Comparison of ENCODE assay signal across 8 mouse cellular contexts in genomic region chr4:149144459-149144858, GRCm38 (mm10). TPM values are rescaled to one million over a fixed set of nuclear protein-coding genes. Genes with fewer than 3 reads are reported as not detected.
DNase-seq lines count a peak whose midpoint lies in the region; ATAC-seq and TF ChIP-seq lines count a peak whose summit lies in the region.

No protein-coding gene starts in this region.

- peak; percentile 93 for TF ChIP-seq CTCF in cerebellum, adult 2 months (IDR thresholded peaks at IDR 0.05; ENCODE audit: borderline replicate concordance, insufficient read depth, low read depth, low read length)
- TF ChIP-seq CTCF in forebrain, postnatal 0 days (IDR thresholded peaks at IDR 0.05; ENCODE audit: low read depth) = peak; percentile 97

- H3K4me3 ChIP-seq in cerebellum, adult 2 months (replicated peaks; ENCODE audit: insufficient read depth, low read depth, low read length) = no peak overlapping the region
- no peak overlapping the region for H3K4me3 ChIP-seq in forebrain, postnatal 0 days (ENCODE audit: low read depth, low read length)
- H3K4me3 ChIP-seq in hindbrain, embryonic 11.5 days (ENCODE audit: low read depth, low read length) = no peak overlapping the region
- no peak overlapping the region for H3K4me3 ChIP-seq in lung, embryonic 16.5 days (ENCODE audit: low read length)

- no peak overlapping the region for H3K9ac ChIP-seq in forebrain, postnatal 0 days
- H3K9ac ChIP-seq in hindbrain, embryonic 11.5 days (ENCODE audit: low read depth, low read length) = no peak overlapping the region
- H3K9ac ChIP-seq in lung, embryonic 16.5 days (ENCODE audit: low read length) = no peak overlapping the region

- WGBS in cerebellum, adult 2 months = 8% methylated on average over 3 of the region's 3 CpGs
- 1% methylated on average over 3 of the region's 3 CpGs for WGBS in forebrain, postnatal 0 days
- 8% methylated on average over 3 of the region's 3 CpGs for WGBS in hindbrain, embryonic 11.5 days
- WGBS in lung, embryonic 16.5 days = 4% methylated on average over 3 of the region's 3 CpGs

- H3K4me2 ChIP-seq in forebrain, postnatal 0 days (ENCODE audit: low read depth) = no peak overlapping the region
- H3K4me2 ChIP-seq in hindbrain, embryonic 11.5 days (replicated peaks; ENCODE audit: low read depth, low read length) = no peak overlapping the region
- H3K4me2 ChIP-seq in lung, embryonic 16.5 days (ENCODE audit: low read depth, low read length) = no peak overlapping the region

- no peaks in the 10 kb centered on the region for H3K4me1 ChIP-seq in cerebellum, adult 2 months (ENCODE audit: control insufficient read depth, insufficient read depth, low read length)
- H3K4me1 ChIP-seq in forebrain, postnatal 0 days (ENCODE audit: insufficient read depth) = no peaks in the 10 kb centered on the region
- no peaks in the 10 kb centered on the region for H3K4me1 ChIP-seq in hindbrain, embryonic 11.5 days (replicated peaks; ENCODE audit: control insufficient read depth, insufficient read depth, low read length)
- H3K4me1 ChIP-seq in lung, embryonic 16.5 days (replicated peaks; ENCODE audit: control insufficient read depth, insufficient read depth, low read length) = peaks cover 3% of the 10 kb centered on the region; the same call in 1 of the 2 replicates

- peaks cover 2% of the 10 kb centered on the region for H3K36me3 ChIP-seq in forebrain, postnatal 0 days (ENCODE audit: insufficient read depth)
- no peaks in the 10 kb centered on the region for H3K36me3 ChIP-seq in hindbrain, embryonic 11.5 days (ENCODE audit: control insufficient read depth, insufficient read depth, low read length)
- no peaks in the 10 kb centered on the region for H3K36me3 ChIP-seq in lung, embryonic 16.5 days (ENCODE audit: control insufficient read depth, insufficient read depth, low read length)

- TF ChIP-seq POLR2A in cerebellum, adult 2 months (IDR thresholded peaks at IDR 0.05; ENCODE audit: borderline replicate concordance, insufficient read depth, low read length) = no peak

- no peaks in the 10 kb centered on the region for H3K9me3 ChIP-seq in forebrain, postnatal 0 days (ENCODE audit: low read length)
- no peaks in the 10 kb centered on the region for H3K9me3 ChIP-seq in hindbrain, embryonic 11.5 days (ENCODE audit: control insufficient read depth, low read length)
- no peaks in the 10 kb centered on the region for H3K9me3 ChIP-seq in lung, embryonic 16.5 days (ENCODE audit: control insufficient read depth, low read length)

- ATAC-seq in forebrain, postnatal 0 days = peak; percentile 96
- peak; percentile 82 for ATAC-seq in hindbrain, embryonic 11.5 days (ENCODE audit: low FRiP score)
- ATAC-seq in lung, embryonic 16.5 days (ENCODE audit: low read depth) = peak; percentile 88

- no peaks in the 10 kb centered on the region for H3K27me3 ChIP-seq in cerebellum, adult 2 months (ENCODE audit: control insufficient read depth, insufficient read depth, low read length)
- no peaks in the 10 kb centered on the region for H3K27me3 ChIP-seq in forebrain, postnatal 0 days (ENCODE audit: insufficient read depth, low read length)
- no peaks in the 10 kb centered on the region for H3K27me3 ChIP-seq in hindbrain, embryonic 11.5 days (ENCODE audit: control insufficient read depth, insufficient read depth, low read length)
- no peaks in the 10 kb centered on the region for H3K27me3 ChIP-seq in lung, embryonic 16.5 days (ENCODE audit: control insufficient read depth, insufficient read depth, low read depth, low read length)

- no peak overlapping the region for H3K27ac ChIP-seq in cerebellum, adult 2 months (ENCODE audit: insufficient read depth, low read length)
- no peak overlapping the region for H3K27ac ChIP-seq in forebrain, postnatal 0 days (ENCODE audit: low read depth, low read length)
- H3K27ac ChIP-seq in hindbrain, embryonic 11.5 days (ENCODE audit: low read depth, low read length) = no peak overlapping the region
- H3K27ac ChIP-seq in lung, embryonic 16.5 days (ENCODE audit: low read length) = no peak overlapping the region

- peak; percentile 85 for DNase-seq in MN1 (ENCODE audit: low spot score)
- peak; percentile 77 to 82 for DNase-seq in cerebellum, adult 2 months
- DNase-seq in forebrain, postnatal 0 days = peak; percentile 94
- DNase-seq in hindbrain, embryonic 11.5 days (ENCODE audit: low spot score) = peak; percentile 93
- DNase-seq in layer of hippocampus, adult 9-10 months (ENCODE audit: low spot score) = peak; percentile 89
- peak; percentile 83 for DNase-seq in ovary, postnatal 14 days (ENCODE audit: low spot score)
- DNase-seq in thymus, postnatal 0 days (ENCODE audit: low spot score) = peak; percentile 88

RNA-seq across cellular contexts. Expression of gene Cenps, which starts 7.0 kb away (rescaled TPM):
- polyA plus RNA-seq in cerebellum, adult 2 months (2012; rRNA removed) = 6.3 and 6.4 TPM in 2 replicates
- total RNA-seq in forebrain, postnatal 0 days (2014; rRNA removed) = 6.5 and 8.2 TPM in 2 replicates
- polyA plus RNA-seq in forebrain, postnatal 0 days (2015; fragmentation: Nextera tagmentation; extraction: Ambion mirVana) = 15.9 and 22.5 TPM in 2 replicates
- 44.7 and 49.1 TPM in 2 replicates for polyA plus RNA-seq in hindbrain, embryonic 11.5 days (2014; fragmentation: Nextera tagmentation; extraction: Ambion mirVana)
- polyA plus RNA-seq in lung, embryonic 16.5 days (2015; fragmentation: Nextera tagmentation; extraction: Ambion mirVana) = 32.7 and 35.5 TPM in 2 replicates
- polyA plus RNA-seq in thymus, postnatal 0 days (2015; fragmentation: Nextera tagmentation; extraction: Ambion mirVana) = 49.1 and 51.2 TPM in 2 replicates

RNA-seq across cellular contexts. Expression of gene Cort, which starts 17.9 kb away (rescaled TPM):
- polyA plus RNA-seq in cerebellum, adult 2 months (2012; rRNA removed) = 0.17 and 0.29 TPM in 2 replicates
- total RNA-seq in forebrain, postnatal 0 days (2014; rRNA removed) = 4.5 and 7.5 TPM in 2 replicates
- polyA plus RNA-seq in forebrain, postnatal 0 days (2015; fragmentation: Nextera tagmentation; extraction: Ambion mirVana) = 7.8 and 10.9 TPM in 2 replicates
- polyA plus RNA-seq in hindbrain, embryonic 11.5 days (2014; fragmentation: Nextera tagmentation; extraction: Ambion mirVana) = 0.36 and 0.54 TPM in 2 replicates
- 0.44 TPM in 1 of 2 replicates, not detected in the other for polyA plus RNA-seq in lung, embryonic 16.5 days (2015; fragmentation: Nextera tagmentation; extraction: Ambion mirVana)
- polyA plus RNA-seq in thymus, postnatal 0 days (2015; fragmentation: Nextera tagmentation; extraction: Ambion mirVana) = 0.19 TPM in 1 of 2 replicates, not detected in the other

RNA-seq across cellular contexts. Expression of gene Pgd, which starts 22.1 kb away (rescaled TPM):
- 52.3 and 53.3 TPM in 2 replicates for polyA plus RNA-seq in cerebellum, adult 2 months (2012; rRNA removed)
- 24.1 and 24.8 TPM in 2 replicates for total RNA-seq in forebrain, postnatal 0 days (2014; rRNA removed)
- polyA plus RNA-seq in forebrain, postnatal 0 days (2015; fragmentation: Nextera tagmentation; extraction: Ambion mirVana) = 79.8 and 86.0 TPM in 2 replicates
- 45.5 and 49.4 TPM in 2 replicates for polyA plus RNA-seq in hindbrain, embryonic 11.5 days (2014; fragmentation: Nextera tagmentation; extraction: Ambion mirVana)
- 108 and 115 TPM in 2 replicates for polyA plus RNA-seq in lung, embryonic 16.5 days (2015; fragmentation: Nextera tagmentation; extraction: Ambion mirVana)
- polyA plus RNA-seq in thymus, postnatal 0 days (2015; fragmentation: Nextera tagmentation; extraction: Ambion mirVana) = 77.6 and 89.0 TPM in 2 replicates

RNA-seq across cellular contexts. Expression of gene Dffa, which starts 40.5 kb away (rescaled TPM):
- polyA plus RNA-seq in cerebellum, adult 2 months (2012; rRNA removed) = 60.3 and 72.7 TPM in 2 replicates
- 18.0 and 20.2 TPM in 2 replicates for total RNA-seq in forebrain, postnatal 0 days (2014; rRNA removed)
- 22.3 and 24.3 TPM in 2 replicates for polyA plus RNA-seq in forebrain, postnatal 0 days (2015; fragmentation: Nextera tagmentation; extraction: Ambion mirVana)
- 29.0 and 30.9 TPM in 2 replicates for polyA plus RNA-seq in hindbrain, embryonic 11.5 days (2014; fragmentation: Nextera tagmentation; extraction: Ambion mirVana)
- polyA plus RNA-seq in lung, embryonic 16.5 days (2015; fragmentation: Nextera tagmentation; extraction: Ambion mirVana) = 33.2 and 33.9 TPM in 2 replicates
- polyA plus RNA-seq in thymus, postnatal 0 days (2015; fragmentation: Nextera tagmentation; extraction: Ambion mirVana) = 34.6 TPM in 2 replicates

RNA-seq across cellular contexts. Expression of gene Pex14, which starts 44.8 kb away (rescaled TPM):
- 48.5 and 52.5 TPM in 2 replicates for polyA plus RNA-seq in cerebellum, adult 2 months (2012; rRNA removed)
- 61.3 and 66.5 TPM in 2 replicates for total RNA-seq in forebrain, postnatal 0 days (2014; rRNA removed)
- polyA plus RNA-seq in forebrain, postnatal 0 days (2015; fragmentation: Nextera tagmentation; extraction: Ambion mirVana) = 64.8 and 66.6 TPM in 2 replicates
- 29.9 and 33.5 TPM in 2 replicates for polyA plus RNA-seq in hindbrain, embryonic 11.5 days (2014; fragmentation: Nextera tagmentation; extraction: Ambion mirVana)
- polyA plus RNA-seq in lung, embryonic 16.5 days (2015; fragmentation: Nextera tagmentation; extraction: Ambion mirVana) = 47.5 and 48.8 TPM in 2 replicates
- polyA plus RNA-seq in thymus, postnatal 0 days (2015; fragmentation: Nextera tagmentation; extraction: Ambion mirVana) = 42.1 and 42.3 TPM in 2 replicates
